Mouse (Mus musculus): ENCODE data around the gene Trpm6.

- no peak for TF ChIP-seq EP300 (IDR thresholded peaks at IDR 0.05; ENCODE audit: insufficient read depth, low read depth, low read length)
- no peak for TF ChIP-seq POLR2A (IDR thresholded peaks at IDR 0.05; ENCODE audit: insufficient read depth, low read depth, low read length)
- TF ChIP-seq CTCF (IDR thresholded peaks at IDR 0.05): no peak
Observed at GRCm38 (mm10) chr19:18887646-18888407, 138.0 kb downstream of the Trpm6 start.

Data from heart, adult 2 months (tissue).